Mouse (Mus musculus) heart, postnatal 4 days (tissue): ENCODE results near the gene Shisa9. TPM values are rescaled to one million over a fixed set of nuclear protein-coding genes. Genes with fewer than 3 reads are reported as not detected.

Experiments used
- DNase-seq: peaks from one replicate; pipeline ENCODE4 v3.0.0; 2021
- total RNA-seq, 2 experiments: library from RNA; stranded (reverse); gene quantifications; 2 replicates each; pipeline ENCODE4 v1.2.3; 2021

Gene Shisa9
- total RNA-seq, 2 experiments from 2014 or later: 0.21 to 0.54 TPM

GRCm38 (mm10) chr16:12076270-12076669, 92.4 kb downstream of the Shisa9 start:
- DNase-seq: peak; percentile 24

- DNase-seq: no peak
Observed at GRCm38 (mm10) chr16:12076700-12077099, 92.8 kb downstream of the Shisa9 start.

GRCm38 (mm10) chr16:12083082-12083481, 99.2 kb downstream of the Shisa9 start:
- no peak for DNase-seq

- no peak for DNase-seq
Observed at GRCm38 (mm10) chr16:12090604-12091235, 106.8 kb downstream of the Shisa9 start.

GRCm38 (mm10) chr16:12093253-12093652, 109.3 kb downstream of the Shisa9 start:
- no peak for DNase-seq

GRCm38 (mm10) chr16:12094784-12095315, 110.9 kb downstream of the Shisa9 start:
- no peak for DNase-seq

GRCm38 (mm10) chr16:12095365-12095764, 111.5 kb downstream of the Shisa9 start:
- DNase-seq: no peak

- no peak for DNase-seq
Observed at GRCm38 (mm10) chr16:12108436-12108835, 124.5 kb downstream of the Shisa9 start.

- DNase-seq: no peak
Observed at GRCm38 (mm10) chr16:12110851-12111437, 127.0 kb downstream of the Shisa9 start.

- DNase-seq: peak; percentile 10
Observed at GRCm38 (mm10) chr16:12114396-12114795, 130.5 kb downstream of the Shisa9 start.

- DNase-seq: no peak
Observed at GRCm38 (mm10) chr16:12115040-12115856, 131.3 kb downstream of the Shisa9 start.

GRCm38 (mm10) chr16:12116926-12117325, 133.0 kb downstream of the Shisa9 start:
- DNase-seq: no peak

GRCm38 (mm10) chr16:12119463-12119862, 135.6 kb downstream of the Shisa9 start:
- no peak for DNase-seq

- DNase-seq: no peak
Observed at GRCm38 (mm10) chr16:12129782-12130181, 145.9 kb downstream of the Shisa9 start.

- peak; percentile 33 for DNase-seq
Observed at GRCm38 (mm10) chr16:12146666-12147065, 162.8 kb downstream of the Shisa9 start.

- DNase-seq: no peak
Observed at GRCm38 (mm10) chr16:12151986-12152385, 168.1 kb downstream of the Shisa9 start.

GRCm38 (mm10) chr16:12154476-12154875, 170.6 kb downstream of the Shisa9 start:
- peak; percentile 10 for DNase-seq

GRCm38 (mm10) chr16:12173482-12174041, 189.6 kb downstream of the Shisa9 start:
- DNase-seq: no peak

- DNase-seq: no peak
Observed at GRCm38 (mm10) chr16:12178031-12178430, 194.1 kb downstream of the Shisa9 start.

- DNase-seq: no peak
Observed at GRCm38 (mm10) chr16:12189739-12190138, 205.8 kb downstream of the Shisa9 start.

GRCm38 (mm10) chr16:12196841-12197240, 212.9 kb downstream of the Shisa9 start:
- no peak for DNase-seq

- no peak for DNase-seq
Observed at GRCm38 (mm10) chr16:12197611-12198010, 213.7 kb downstream of the Shisa9 start.

GRCm38 (mm10) chr16:12201216-12201615, 217.3 kb downstream of the Shisa9 start:
- DNase-seq: peak; percentile 14
